Mouse (Mus musculus): Measurements from ENCODE around the gene Ttc23. TPM values are rescaled to one million over a fixed set of nuclear protein-coding genes. Genes with fewer than 3 reads are reported as not detected.
A peak's percentile ranks its signal among the peaks of the same experiment; 100 is the strongest.

Ttc23 gene
- polyA plus RNA-seq, 1 experiment = 1.2 TPM

DNA sequence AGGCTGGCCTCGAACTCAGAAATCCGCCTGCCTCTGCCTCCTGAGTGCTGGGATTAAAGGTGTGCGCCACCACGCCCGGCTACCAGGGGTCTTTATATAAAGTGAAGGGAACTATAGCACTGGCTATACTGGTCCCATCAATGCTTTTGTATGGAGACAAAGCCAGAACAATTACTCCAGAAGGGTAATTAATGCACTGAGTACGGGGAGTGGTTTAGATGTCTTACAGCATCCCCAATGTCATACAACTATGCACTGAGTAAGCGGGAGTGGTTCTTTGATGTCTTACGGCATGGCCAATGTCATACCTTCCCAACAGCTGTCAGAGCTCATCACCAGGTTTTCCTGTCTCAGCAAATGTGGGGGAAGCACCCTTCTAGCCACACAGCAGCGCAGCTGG lies 4.3 kb upstream of the Ttc23 start:
- Histone ChIP-seq H3K4me1 (ENCODE audit: control insufficient read depth, insufficient read depth, insufficient read length) (peaks cover 3% of the 10 kb centered on the region; the same call in 1 of the 2 replicates), H3K27ac (ENCODE audit: insufficient read depth, low read length) (no peak overlapping the region), H3K4me3 (ENCODE audit: extremely low read depth, insufficient read depth, insufficient read length) (no peak overlapping the region), H3K27me3 (ENCODE audit: control insufficient read depth, insufficient read depth, low read length) (no peaks in the 10 kb centered on the region), H3K36me3 (ENCODE audit: control insufficient read depth, insufficient read depth, low read length) (peaks cover 2% of the 10 kb centered on the region; the same call in 1 of the 2 replicates)
- 93% methylated on average over 9 of the region's 9 CpGs for WGBS
- no peak for TF ChIP-seq CTCF (IDR thresholded peaks at IDR 0.05; ENCODE audit: extremely low read depth, insufficient read depth, insufficient read length, insufficient replicate concordance)
- no peak for TF ChIP-seq POLR2A (IDR thresholded peaks at IDR 0.05; ENCODE audit: low read depth, low read length)
- DNase-seq (ENCODE audit: low read depth in 1 of 2, low spot score in 2 of 2) = no peak

DNA sequence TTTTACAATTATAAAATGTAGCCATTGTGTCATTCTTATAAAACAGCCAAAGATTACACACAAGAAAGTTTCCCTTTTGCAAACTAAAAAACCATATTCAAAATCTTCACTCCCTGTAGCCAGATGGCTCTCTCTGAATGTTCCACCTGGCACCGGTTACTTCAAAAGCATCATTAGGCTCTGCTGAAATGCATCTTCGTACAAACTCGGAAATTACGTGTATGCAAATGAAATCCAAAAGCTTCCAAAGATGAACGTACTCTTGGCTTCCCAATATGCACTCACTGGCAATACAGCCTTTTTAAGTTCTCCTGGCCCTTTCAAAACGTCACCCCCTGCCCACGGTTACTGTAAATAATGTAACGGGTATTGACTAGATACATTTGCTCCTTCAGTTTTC lies 2.9 kb upstream of the Ttc23 start:
- Histone ChIP-seq H3K27me3 (ENCODE audit: control insufficient read depth, insufficient read depth, low read length) (no peaks in the 10 kb centered on the region), H3K4me3 (ENCODE audit: extremely low read depth, insufficient read depth, insufficient read length) (peak overlapping the region; percentile 83; the same call in 1 of the 2 replicates), H3K27ac (ENCODE audit: insufficient read depth, low read length) (no peak overlapping the region), H3K36me3 (ENCODE audit: control insufficient read depth, insufficient read depth, low read length) (0 out of 2 replicates have a peak, but pooled peaks cover 2% of the 10 kb centered on the region), H3K4me1 (ENCODE audit: control insufficient read depth, insufficient read depth, insufficient read length) (peaks cover 3% of the 10 kb centered on the region; the same call in 1 of the 2 replicates)
- 39% methylated on average over 8 of the region's 8 CpGs for WGBS
- TF ChIP-seq CTCF (IDR thresholded peaks at IDR 0.05; ENCODE audit: extremely low read depth, insufficient read depth, insufficient read length, insufficient replicate concordance) (no peak), POLR2A (IDR thresholded peaks at IDR 0.05; ENCODE audit: low read depth, low read length) (no peak)
- no peak for DNase-seq (ENCODE audit: low read depth in 1 of 2, low spot score in 2 of 2)

DNA sequence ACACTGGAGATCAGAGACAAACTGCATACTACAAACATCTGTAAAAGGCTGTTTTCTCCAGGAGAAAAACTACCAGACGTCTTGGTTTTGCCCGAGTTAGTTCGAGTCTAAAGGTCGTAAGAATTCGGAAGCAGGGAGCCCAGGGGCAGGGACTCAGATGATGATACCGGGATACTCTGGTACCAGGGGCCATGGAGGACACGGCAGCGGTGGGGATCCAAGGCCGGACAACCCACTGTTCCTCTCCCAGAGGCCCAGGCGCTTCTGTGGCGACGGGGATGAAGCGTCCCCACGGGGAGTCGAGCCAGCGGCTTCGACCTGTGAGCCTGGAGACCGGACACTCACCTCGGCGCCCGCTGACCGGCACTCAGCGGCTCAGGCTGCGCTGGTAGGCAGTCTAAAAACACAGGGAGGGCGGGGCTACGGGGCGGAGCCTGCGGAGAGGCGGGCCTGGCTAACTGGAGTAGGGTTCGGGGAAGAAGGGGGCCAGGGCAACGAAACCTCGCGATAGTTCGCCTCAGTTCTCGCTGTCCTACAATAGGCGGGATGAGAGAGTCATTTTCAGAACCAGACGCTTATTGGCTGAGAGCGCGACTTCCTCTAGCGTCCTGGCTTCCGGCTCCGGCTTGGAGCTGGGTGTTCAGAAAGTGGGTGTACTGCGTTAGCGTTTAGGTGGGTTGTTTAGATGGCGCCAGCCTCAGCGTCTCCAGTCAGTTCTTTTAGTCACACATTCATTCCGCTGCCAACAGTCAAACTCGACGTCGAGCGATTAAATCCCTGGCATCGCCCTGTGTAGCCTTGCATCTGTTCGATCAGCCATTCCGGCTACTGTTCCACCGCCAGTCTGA lies 2.2 kb upstream of the Ttc23 start, which contains the start of gene Lrrc28:
Gene Lrrc28 (minus strand): TSS at position 436 of the 848 bp plus-strand sequence.
- Histone ChIP-seq H3K4me3 (ENCODE audit: extremely low read depth, insufficient read depth, insufficient read length) (peak within 1 kb of the TSS; percentile 85), H3K27ac (ENCODE audit: insufficient read depth, low read length) (peak within 1 kb of the TSS; percentile 89), H3K36me3 (ENCODE audit: control insufficient read depth, insufficient read depth, low read length) (0 out of 2 replicates have a peak, but pooled peaks cover 2% of the 10 kb centered on the region), H3K27me3 (ENCODE audit: control insufficient read depth, insufficient read depth, low read length) (no peaks in the 10 kb centered on the region), H3K4me1 (ENCODE audit: control insufficient read depth, insufficient read depth, insufficient read length) (peaks cover 3% of the 10 kb centered on the region; the same call in 1 of the 2 replicates)
- peak; percentile 99 for DNase-seq (ENCODE audit: low read depth in 1 of 2, low spot score in 2 of 2)
- TF ChIP-seq POLR2A (IDR thresholded peaks at IDR 0.05; ENCODE audit: low read depth, low read length) (peak; percentile 98), CTCF (IDR thresholded peaks at IDR 0.05; ENCODE audit: extremely low read depth, insufficient read depth, insufficient read length, insufficient replicate concordance) (no peak)
- WGBS = under 1% methylated on average over 55 of the region's 55 CpGs

DNA sequence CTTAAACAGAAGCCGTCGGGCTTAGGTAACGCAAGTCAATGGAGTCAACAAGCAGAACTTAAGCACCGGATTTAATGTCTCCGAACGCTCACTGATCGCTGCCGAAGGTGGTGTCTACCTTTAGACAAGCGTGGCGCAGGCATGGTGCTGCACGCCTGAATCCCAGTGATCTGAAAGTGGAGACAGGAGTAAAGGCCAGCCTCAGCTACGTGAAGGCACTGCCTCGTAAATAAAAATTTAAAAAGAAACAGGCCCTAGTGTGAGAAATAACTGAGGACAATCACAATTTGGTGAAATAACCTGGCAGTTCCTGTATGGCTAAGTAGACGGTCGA lies 1.6 kb upstream of the Ttc23 start:
- 1% methylated on average over 15 of the region's 15 CpGs for WGBS
- DNase-seq (ENCODE audit: low read depth in 1 of 2, low spot score in 2 of 2) = no peak
- Histone ChIP-seq H3K27me3 (ENCODE audit: control insufficient read depth, insufficient read depth, low read length) (no peaks in the 10 kb centered on the region), H3K4me1 (ENCODE audit: control insufficient read depth, insufficient read depth, insufficient read length) (peaks cover 3% of the 10 kb centered on the region; the same call in 1 of the 2 replicates), H3K4me3 (ENCODE audit: extremely low read depth, insufficient read depth, insufficient read length) (peak overlapping the region; percentile 85), H3K36me3 (ENCODE audit: control insufficient read depth, insufficient read depth, low read length) (0 out of 2 replicates have a peak, but pooled peaks cover 1% of the 10 kb centered on the region), H3K27ac (ENCODE audit: insufficient read depth, low read length) (peak overlapping the region; percentile 89)
- no peak for TF ChIP-seq POLR2A (IDR thresholded peaks at IDR 0.05; ENCODE audit: low read depth, low read length)
- TF ChIP-seq CTCF (IDR thresholded peaks at IDR 0.05; ENCODE audit: extremely low read depth, insufficient read depth, insufficient read length, insufficient replicate concordance) = no peak

DNA sequence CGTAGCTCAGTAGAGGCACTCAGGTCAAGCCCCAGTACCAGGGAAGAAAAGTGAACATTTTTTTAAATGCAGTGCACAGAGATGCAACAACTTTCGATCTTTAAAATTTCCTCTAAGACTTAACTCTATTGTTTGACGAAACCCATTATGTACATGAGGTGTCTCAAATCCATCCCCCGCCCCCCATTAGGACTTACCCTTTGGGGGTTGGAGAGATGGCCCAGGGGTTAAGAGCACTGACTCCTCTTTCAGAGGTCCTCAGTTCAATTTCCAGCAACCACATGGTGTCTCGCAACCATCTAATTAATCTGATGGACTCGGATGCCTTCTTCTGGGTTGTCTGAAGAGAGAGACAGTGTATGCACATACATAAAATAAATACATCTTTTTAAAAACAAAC lies 1.1 kb upstream of the Ttc23 start:
- 32% methylated on average over 6 of the region's 6 CpGs for WGBS

DNA sequence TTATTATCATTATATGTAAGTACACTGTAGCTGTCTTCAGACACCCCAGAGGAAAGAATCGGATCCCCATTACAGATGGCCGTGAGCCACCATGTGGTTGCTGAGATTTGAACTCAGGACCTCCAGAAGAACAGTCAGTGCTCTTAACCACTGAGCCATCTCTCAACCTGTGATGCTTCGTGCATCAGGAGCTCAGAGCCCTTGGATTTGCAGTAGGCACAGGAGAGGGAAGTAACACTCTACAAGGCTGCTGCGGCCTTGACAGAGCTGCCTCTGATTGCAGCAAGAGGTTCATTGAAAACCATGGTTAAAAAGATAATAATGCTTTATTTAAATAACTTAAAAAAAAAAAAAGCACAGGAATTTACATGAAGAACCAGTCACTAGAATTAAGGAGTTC lies 1.2 kb downstream of the Ttc23 start:
- no peaks in the 10 kb centered on the region for H3K36me3 ChIP-seq (ENCODE audit: control insufficient read depth, insufficient read depth, low read length)
- DNase-seq (ENCODE audit: low read depth in 1 of 2, low spot score in 2 of 2) = no peak
- no peak overlapping the region for H3K27ac ChIP-seq (ENCODE audit: insufficient read depth, low read length)
- WGBS = 83% methylated on average over 4 of the region's 4 CpGs
- H3K4me1 ChIP-seq (ENCODE audit: control insufficient read depth, insufficient read depth, insufficient read length) = peaks cover 3% of the 10 kb centered on the region; the same call in 1 of the 2 replicates
- TF ChIP-seq CTCF (IDR thresholded peaks at IDR 0.05; ENCODE audit: extremely low read depth, insufficient read depth, insufficient read length, insufficient replicate concordance) (no peak), POLR2A (IDR thresholded peaks at IDR 0.05; ENCODE audit: low read depth, low read length) (no peak)
- H3K27me3 ChIP-seq (ENCODE audit: control insufficient read depth, insufficient read depth, low read length) = no peaks in the 10 kb centered on the region
- no peak overlapping the region for H3K4me3 ChIP-seq (ENCODE audit: extremely low read depth, insufficient read depth, insufficient read length)

More for the DNA sequence above, 1.1 kb upstream of the Ttc23 start:
- no peak for TF ChIP-seq POLR2A (IDR thresholded peaks at IDR 0.05; ENCODE audit: low read depth, low read length)
- no peak for TF ChIP-seq CTCF (IDR thresholded peaks at IDR 0.05; ENCODE audit: extremely low read depth, insufficient read depth, insufficient read length, insufficient replicate concordance)
- no peak for DNase-seq (ENCODE audit: low read depth in 1 of 2, low spot score in 2 of 2)
- peaks cover 3% of the 10 kb centered on the region; the same call in 1 of the 2 replicates for H3K4me1 ChIP-seq (ENCODE audit: control insufficient read depth, insufficient read depth, insufficient read length)
- H3K36me3 ChIP-seq (ENCODE audit: control insufficient read depth, insufficient read depth, low read length) = no peaks in the 10 kb centered on the region
- peak overlapping the region; percentile 85; the same call in 1 of the 2 replicates for H3K4me3 ChIP-seq (ENCODE audit: extremely low read depth, insufficient read depth, insufficient read length)
- H3K27ac ChIP-seq (ENCODE audit: insufficient read depth, low read length) = no peak overlapping the region
- H3K27me3 ChIP-seq (ENCODE audit: control insufficient read depth, insufficient read depth, low read length) = no peaks in the 10 kb centered on the region

Data from spleen, adult 2 months (tissue).